8 mouse cellular contexts compared by ENCODE assay signal in genomic region chr15:85000984-85001982, GRCm38 (mm10). TPM values are rescaled to one million over a fixed set of nuclear protein-coding genes. Genes with fewer than 3 reads are reported as not detected.
A peak's percentile ranks its signal among the peaks of the same experiment; 100 is the strongest.
DNase-seq lines count a peak whose midpoint lies in the region; ATAC-seq and TF ChIP-seq lines count a peak whose summit lies in the region.

No protein-coding gene starts in this region.

- 0 out of 2 replicates have a peak, but pooled peaks have one; percentile 18 for TF ChIP-seq EP300 in ES-Bruce4 (IDR thresholded peaks at IDR 0.05; ENCODE audit: insufficient read depth, low read depth, low read length)

- no peak for TF ChIP-seq POLR2A in ES-Bruce4 (IDR thresholded peaks at IDR 0.05; ENCODE audit: insufficient read depth, low read length)
- no peak for TF ChIP-seq POLR2A in bone marrow, adult 2 months (IDR thresholded peaks at IDR 0.05; ENCODE audit: borderline replicate concordance, control insufficient read depth, low read depth, low read length)

- no peaks in the 10 kb centered on the region for H3K4me1 ChIP-seq in ES-Bruce4 (ENCODE audit: control insufficient read depth, insufficient read depth, low read length)
- H3K4me1 ChIP-seq in bone marrow, adult 2 months (ENCODE audit: control insufficient read depth, insufficient read depth, low read length), result peaks cover 1% of the 10 kb centered on the region; the same call in 1 of the 2 replicates
- H3K4me1 ChIP-seq in forebrain, embryonic 12.5 days, result peaks cover 3% of the 10 kb centered on the region; the same call in 1 of the 2 replicates

- peak; percentile 88 for TF ChIP-seq CTCF in ES-Bruce4 (IDR thresholded peaks at IDR 0.05; ENCODE audit: low read depth, low read length)
- peak; percentile 88 for TF ChIP-seq CTCF in bone marrow, adult 2 months (IDR thresholded peaks at IDR 0.05; ENCODE audit: control insufficient read depth, insufficient read depth, low read length)

- no peak overlapping the region for H3K9ac ChIP-seq in ES-Bruce4 (ENCODE audit: low read depth, poor library complexity, severe bottlenecking)
- no peak overlapping the region for H3K9ac ChIP-seq in forebrain, embryonic 12.5 days

- no peaks in the 10 kb centered on the region for H3K9me3 ChIP-seq in ES-Bruce4 (replicated peaks; ENCODE audit: control insufficient read depth, insufficient read depth, low read length, poor library complexity, severe bottlenecking)
- H3K9me3 ChIP-seq in forebrain, embryonic 12.5 days, result no peaks in the 10 kb centered on the region

- ATAC-seq in forebrain, embryonic 12.5 days (ENCODE audit: low FRiP score), result peak; percentile 53; the same call in 1 of the 2 replicates

- H3K27me3 ChIP-seq in ES-Bruce4 (ENCODE audit: control insufficient read depth, insufficient read depth, low read length, poor library complexity, severe bottlenecking), result no peaks in the 10 kb centered on the region
- peaks cover 42% of the 10 kb centered on the region for H3K27me3 ChIP-seq in forebrain, embryonic 12.5 days

- H3K36me3 ChIP-seq in ES-Bruce4 (ENCODE audit: control insufficient read depth, insufficient read depth, low read length, poor library complexity, severe bottlenecking), result no peaks in the 10 kb centered on the region
- no peaks in the 10 kb centered on the region for H3K36me3 ChIP-seq in forebrain, embryonic 12.5 days (replicated peaks)

- peak; percentile 89 for DNase-seq in heart, postnatal 4 days
- DNase-seq in layer of hippocampus, adult 9-10 months (ENCODE audit: low spot score), result peak; percentile 55
- peak; percentile 87 for DNase-seq in lung, postnatal 14 days
- peak; percentile 82 for DNase-seq in right cerebral cortex, postnatal 14 days
- DNase-seq in urinary bladder, postnatal 10 days (ENCODE audit: low spot score), result peak; percentile 68

- no peak overlapping the region for H3K4me3 ChIP-seq in ES-Bruce4 (ENCODE audit: low read depth, low read length)
- H3K4me3 ChIP-seq in bone marrow, adult 2 months (replicated peaks; ENCODE audit: control insufficient read depth, low read depth, low read length), result no peak overlapping the region
- H3K4me3 ChIP-seq in forebrain, embryonic 12.5 days (replicated peaks), result no peak overlapping the region

- H3K27ac ChIP-seq in ES-Bruce4 (ENCODE audit: insufficient read depth, low read length), result no peak overlapping the region
- H3K27ac ChIP-seq in bone marrow, adult 2 months (ENCODE audit: control insufficient read depth, insufficient read depth, low read depth, low read length, poor library complexity), result no peak overlapping the region
- H3K27ac ChIP-seq in forebrain, embryonic 12.5 days, result no peak overlapping the region

- WGBS in bone marrow, adult 2 months, result 24% methylated on average over 29 of the region's 29 CpGs
- 19% methylated on average over 29 of the region's 29 CpGs for WGBS in forebrain, embryonic 12.5 days

- no peak overlapping the region for H3K4me2 ChIP-seq in forebrain, embryonic 12.5 days

RNA-seq across cellular contexts. Expression of gene 5031439G07Rik, which starts 12.9 kb away (rescaled TPM):
- polyA plus RNA-seq in ES-Bruce4 (2011; ENCODE audit: insufficient read depth, insufficient read length, low read depth, missing spikeins), result 20.8 and 26.5 TPM in 2 replicates
- 11.9 and 14.9 TPM in 2 replicates for polyA plus RNA-seq in bone marrow, adult 2 months (2011; ENCODE audit: insufficient read depth, insufficient read length, low replicate concordance, missing spikeins)
- 14.2 and 14.5 TPM in 2 replicates for polyA plus RNA-seq in forebrain, embryonic 12.5 days (2016; fragmentation: Nextera tagmentation; extraction: Ambion mirVana)
- total RNA-seq in heart, postnatal 4 days (2021), result 10 to 100 TPM; 22.2 to 23.8 TPM

RNA-seq across cellular contexts. Expression of gene Upk3a, which starts 15.7 kb away (rescaled TPM):
- polyA plus RNA-seq in ES-Bruce4 (2011; ENCODE audit: insufficient read depth, insufficient read length, low read depth, missing spikeins), result not detected in 2 replicates
- not detected in 2 replicates for polyA plus RNA-seq in bone marrow, adult 2 months (2011; ENCODE audit: insufficient read depth, insufficient read length, low replicate concordance, missing spikeins)
- polyA plus RNA-seq in forebrain, embryonic 12.5 days (2016; fragmentation: Nextera tagmentation; extraction: Ambion mirVana), result 0.24 TPM in 1 of 2 replicates, not detected in the other
- not detected for total RNA-seq in heart, postnatal 4 days (2021)

RNA-seq across cellular contexts. Expression of gene Fam118a, which starts 27.5 kb away (rescaled TPM):
- polyA plus RNA-seq in ES-Bruce4 (2011; ENCODE audit: insufficient read depth, insufficient read length, low read depth, missing spikeins), result 32.3 and 32.4 TPM in 2 replicates
- 2.0 and 8.7 TPM in 2 replicates for polyA plus RNA-seq in bone marrow, adult 2 months (2011; ENCODE audit: insufficient read depth, insufficient read length, low replicate concordance, missing spikeins)
- 22.1 and 23.6 TPM in 2 replicates for polyA plus RNA-seq in forebrain, embryonic 12.5 days (2016; fragmentation: Nextera tagmentation; extraction: Ambion mirVana)
- 10 to 100 TPM; 14.6 to 14.9 TPM for total RNA-seq in heart, postnatal 4 days (2021)
